Mouse (Mus musculus) embryo, embryonic 11 days (tissue): ENCODE measurements around the gene Fgfr1op2.
"Not testable (repeated sequence)": the region's sequence is repeated elsewhere in the genome, so short reads cannot be mapped to it uniquely, and the experiment has no call there.

ENCODE experiments used
- DNase-seq: peaks from one replicate; pipeline ENCODE4 v3.0.0-alpha.2; 2015

Fgfr1op2 gene

GRCm38 (mm10) chr6:146576903-146577302 is at the start of gene Fgfr1op2:
Gene Fgfr1op2 (plus strand): TSS chr6:146577203.
- DNase-seq, result no peak

- no peak for DNase-seq
Observed at GRCm38 (mm10) chr6:146527537-146527936, 49.5 kb upstream of the Fgfr1op2 start.

GRCm38 (mm10) chr6:146530363-146530762 is 46.6 kb upstream of the Fgfr1op2 start:
- no peak for DNase-seq

GRCm38 (mm10) chr6:146530769-146531168 is 46.2 kb upstream of the Fgfr1op2 start:
- peak; percentile 68 for DNase-seq

- no peak for DNase-seq
Observed at GRCm38 (mm10) chr6:146533146-146533545, 43.9 kb upstream of the Fgfr1op2 start.

GRCm38 (mm10) chr6:146535501-146535900 is 41.5 kb upstream of the Fgfr1op2 start:
- no peak for DNase-seq

GRCm38 (mm10) chr6:146537111-146537510 is 39.9 kb upstream of the Fgfr1op2 start:
- DNase-seq, result peak; percentile 10

GRCm38 (mm10) chr6:146538071-146538470 is 38.9 kb upstream of the Fgfr1op2 start:
- no peak for DNase-seq

- no peak for DNase-seq
Observed at GRCm38 (mm10) chr6:146538661-146539060, 38.3 kb upstream of the Fgfr1op2 start.

GRCm38 (mm10) chr6:146540386-146540785 is 36.6 kb upstream of the Fgfr1op2 start:
- DNase-seq, result no peak

GRCm38 (mm10) chr6:146544622-146545021 is 32.4 kb upstream of the Fgfr1op2 start:
- no peak for DNase-seq

GRCm38 (mm10) chr6:146545289-146545865 is 31.6 kb upstream of the Fgfr1op2 start:
- DNase-seq, result no peak

- no peak for DNase-seq
Observed at GRCm38 (mm10) chr6:146550421-146550820, 26.6 kb upstream of the Fgfr1op2 start.

- DNase-seq, result no peak
Observed at GRCm38 (mm10) chr6:146551326-146551725, 25.7 kb upstream of the Fgfr1op2 start.

- not testable (repeated sequence) for DNase-seq
Observed at GRCm38 (mm10) chr6:146562461-146562860, 14.5 kb upstream of the Fgfr1op2 start.

GRCm38 (mm10) chr6:146572073-146572472 is 4.9 kb upstream of the Fgfr1op2 start:
- peak; percentile 10 for DNase-seq

- DNase-seq, result peak; percentile 99
Observed at GRCm38 (mm10) chr6:146577310-146578109, 507 bp downstream of the Fgfr1op2 start, which contains the start of gene Ints13. Gene Ints13 (minus strand): TSS chr6:146577835.

- peak; percentile 64 for DNase-seq
Observed at GRCm38 (mm10) chr6:146578111-146578531, 1.1 kb downstream of the Fgfr1op2 start.

- DNase-seq, result peak; percentile 19
Observed at GRCm38 (mm10) chr6:146578586-146578985, 1.6 kb downstream of the Fgfr1op2 start.

- DNase-seq, result no peak
Observed at GRCm38 (mm10) chr6:146580381-146580926, 3.5 kb downstream of the Fgfr1op2 start.

GRCm38 (mm10) chr6:146583366-146584046 is 6.5 kb downstream of the Fgfr1op2 start:
- DNase-seq, result no peak

GRCm38 (mm10) chr6:146585134-146585533 is 8.1 kb downstream of the Fgfr1op2 start:
- no peak for DNase-seq

- no peak for DNase-seq
Observed at GRCm38 (mm10) chr6:146602601-146603000, 25.6 kb downstream of the Fgfr1op2 start.
